Mouse (Mus musculus) heart, embryonic 11.5 days (tissue): ENCODE results near the gene Bptf. TPM values are rescaled to one million over a fixed set of nuclear protein-coding genes. Genes with fewer than 3 reads are reported as not detected.
A peak's percentile ranks its signal among the peaks of the same experiment; 100 is the strongest.

ENCODE experiments used
- ATAC-seq: fragments of 200-750 bp; cut with Nextera tagmentation; replicated peaks from 2 replicates; pipeline ENCODE4 v1.8.0; 2017; ENCODE audit warnings: moderate library complexity; ENCODE audit not compliant: insufficient number of reproducible peaks, low FRiP score, low TSS enrichment
- H3K27ac ChIP-seq: fragments of 300-500 bp; sonication (generic); 2 replicates; pipeline ENCODE4 v1.5.1; 2014; ENCODE audit warnings: mild to moderate bottlenecking, low read depth, low read length
- H3K27me3 ChIP-seq: fragments of 300-500 bp; sonication (generic); 2 replicates; pipeline ENCODE4 v1.6.1; 2014; ENCODE audit warnings: mild to moderate bottlenecking, low read length, mixed read lengths; ENCODE audit not compliant: control insufficient read depth, insufficient read depth
- H3K36me3 ChIP-seq: fragments of 300-500 bp; sonication (generic); 2 replicates; pipeline ENCODE4 v1.6.1; 2014; ENCODE audit warnings: mild to moderate bottlenecking, low read length, moderate library complexity, mixed read lengths; ENCODE audit not compliant: control insufficient read depth, insufficient read depth
- H3K4me1 ChIP-seq: fragments of 300-500 bp; sonication (generic); 2 replicates; pipeline ENCODE4 v1.6.1; 2014; ENCODE audit warnings: low read length; ENCODE audit not compliant: control insufficient read depth, insufficient read depth
- H3K4me2 ChIP-seq: fragments of 300-500 bp; sonication (generic); 2 replicates; pipeline ENCODE4 v1.6.1; 2014; ENCODE audit warnings: mild to moderate bottlenecking, moderate library complexity
- H3K4me3 ChIP-seq: fragments of 300-500 bp; sonication (generic); 2 replicates; pipeline ENCODE4 v1.5.1; 2014; ENCODE audit warnings: low read depth, low read length
- H3K9ac ChIP-seq: fragments of 300-500 bp; sonication (generic); 2 replicates; pipeline ENCODE4 v1.6.1; 2014; ENCODE audit warnings: mild to moderate bottlenecking, low read depth, low read length, moderate library complexity
- H3K9me3 ChIP-seq: fragments of 300-500 bp; sonication (generic); replicated peaks from 2 replicates; pipeline ENCODE4 v1.6.1; 2016; ENCODE audit warnings: low read length; ENCODE audit not compliant: control insufficient read depth
- WGBS: fragments of 180-500 bp; shearing (Covaris S2); extraction: QIAGEN DNeasy Blood & Tissue Kit; methylation state at CpG from one replicate; pipeline ENCODE4 v1.1.7; 2014; ENCODE audit not compliant: insufficient replicate concordance; 5-methylcytosine and 5-hydroxymethylcytosine counted together
- polyA plus RNA-seq: library from polyadenylated mRNA; unstranded; fragments of >200 nt; fragmentation: Nextera tagmentation; extraction: Ambion mirVana; gene quantifications from 2 replicates; pipeline ENCODE4 v1.2.1, GENCODE M21; 2014

The Bptf gene
- polyA plus RNA-seq, 1 experiment from 2014 or later: 26.5 TPM

DNA sequence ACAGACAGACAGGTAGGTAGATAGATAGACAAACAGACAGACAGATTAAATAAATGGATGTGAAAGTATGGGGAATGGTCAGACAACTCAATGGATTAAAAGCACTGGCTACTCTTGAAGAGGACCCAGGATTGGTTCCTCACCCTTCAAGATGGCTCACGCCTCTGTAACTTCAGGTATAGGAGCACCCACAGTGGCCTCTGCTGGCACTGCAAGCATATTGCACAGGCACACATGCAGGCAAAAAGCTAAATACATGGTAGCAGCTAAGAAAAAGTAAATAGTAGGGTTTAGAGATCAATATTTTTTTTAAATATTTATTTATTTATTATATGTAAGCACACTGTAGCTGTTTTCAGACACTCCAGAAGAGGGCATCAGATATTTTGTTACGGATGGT lies 23.0 kb downstream of the Bptf start:
- ATAC-seq: no peak
- no peak overlapping the region for H3K9ac ChIP-seq
- 90% methylated on average over 2 of the region's 2 CpGs for WGBS

DNA sequence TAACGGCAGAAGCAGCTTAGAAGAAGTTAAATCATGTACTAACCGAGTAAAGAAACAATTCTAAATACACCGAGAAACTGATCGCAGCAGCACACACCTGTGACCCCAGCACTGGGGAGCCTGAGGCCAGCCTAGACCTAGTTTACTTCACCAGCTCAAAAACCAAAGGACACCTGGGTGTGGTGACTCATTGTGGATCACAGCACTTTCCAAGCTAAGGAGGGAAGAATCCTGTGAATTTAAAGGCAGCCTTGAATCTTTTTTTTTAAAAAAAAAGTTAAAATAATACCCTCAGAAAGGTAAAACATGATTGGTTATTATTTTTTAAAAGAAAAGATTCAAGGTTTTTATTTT lies 24.2 kb downstream of the Bptf start:
- Histone ChIP-seq H3K4me2 (no peak overlapping the region), H3K9me3 (no peaks in the 10 kb centered on the region), H3K9ac (no peak overlapping the region), H3K4me3 (no peak overlapping the region), H3K27ac (no peak overlapping the region), H3K27me3 (no peaks in the 10 kb centered on the region), H3K4me1 (peaks cover 14% of the 10 kb centered on the region), H3K36me3 (peaks cover 15% of the 10 kb centered on the region)
- WGBS: 74% methylated on average over 4 of the region's 4 CpGs
- ATAC-seq: no peak

More for the DNA sequence above, 23.0 kb downstream of the Bptf start:
- no peaks in the 10 kb centered on the region for H3K27me3 ChIP-seq
- no peaks in the 10 kb centered on the region for H3K9me3 ChIP-seq
- no peak overlapping the region for H3K4me3 ChIP-seq
- peaks cover 6% of the 10 kb centered on the region for H3K4me1 ChIP-seq
- peaks cover 15% of the 10 kb centered on the region for H3K36me3 ChIP-seq
- no peak overlapping the region for H3K27ac ChIP-seq
- no peak overlapping the region for H3K4me2 ChIP-seq

DNA sequence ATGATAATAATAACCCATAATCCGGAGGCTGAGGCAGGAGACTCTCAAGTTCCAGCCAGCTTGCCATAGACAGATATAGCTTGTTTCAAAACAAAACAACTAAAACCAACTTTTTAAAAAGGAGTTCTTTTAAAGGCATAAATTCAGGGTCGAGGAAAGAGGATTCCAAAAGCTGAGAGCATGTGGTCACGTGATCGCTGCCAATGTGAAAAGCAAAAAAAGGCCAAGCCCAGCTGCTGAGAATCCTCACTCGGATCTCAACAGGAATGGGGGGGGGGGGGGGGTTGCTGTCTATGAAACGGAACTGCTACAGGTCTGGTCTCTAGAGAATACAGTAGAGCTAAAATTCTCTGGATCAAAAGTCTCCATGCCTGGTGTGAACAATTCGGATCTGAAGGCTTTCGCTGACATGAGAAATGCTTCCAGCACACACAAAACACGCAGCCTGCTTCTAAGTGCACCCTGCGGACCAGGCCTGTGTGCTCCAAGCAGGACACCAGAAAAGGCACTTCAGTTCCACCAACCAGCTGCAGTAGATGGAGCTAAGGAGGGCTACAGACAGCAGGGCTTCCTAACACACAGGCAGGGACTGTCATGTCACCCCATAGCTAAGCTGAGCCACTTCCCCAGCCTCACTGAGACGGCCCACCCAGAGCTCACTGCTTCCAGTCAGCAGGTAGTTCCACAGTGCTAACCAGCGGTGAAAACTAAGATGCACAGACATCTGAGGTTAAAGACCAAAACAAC lies 24.8 kb downstream of the Bptf start:
- WGBS: 68% methylated on average over 12 of the region's 12 CpGs
- Histone ChIP-seq H3K4me3 (no peak overlapping the region), H3K36me3 (peaks cover 15% of the 10 kb centered on the region), H3K9ac (no peak overlapping the region), H3K27me3 (no peaks in the 10 kb centered on the region), H3K9me3 (no peaks in the 10 kb centered on the region), H3K4me2 (no peak overlapping the region), H3K27ac (no peak overlapping the region), H3K4me1 (peaks cover 19% of the 10 kb centered on the region)
- no peak for ATAC-seq

DNA sequence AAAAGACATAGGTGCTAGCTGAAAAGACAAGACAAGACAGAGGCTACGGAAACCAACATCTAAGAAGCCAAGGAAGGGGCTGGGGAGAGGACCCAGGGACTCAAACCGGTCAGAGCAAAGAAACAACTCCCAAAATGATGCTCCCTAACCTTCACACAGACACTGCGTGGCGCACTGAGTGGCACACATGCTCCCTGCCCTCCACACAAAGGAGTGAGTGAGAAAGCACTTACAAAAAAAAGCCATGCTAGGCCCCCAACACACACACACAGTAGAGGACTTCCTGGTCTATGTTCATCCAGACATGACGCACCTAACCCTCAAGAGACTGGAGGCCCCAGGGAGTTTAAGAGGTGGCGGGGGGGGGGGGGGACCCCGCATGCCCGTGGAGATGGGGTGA lies 25.5 kb downstream of the Bptf start:
- Histone ChIP-seq H3K36me3 (peaks cover 15% of the 10 kb centered on the region), H3K27me3 (no peaks in the 10 kb centered on the region), H3K9me3 (no peaks in the 10 kb centered on the region), H3K4me1 (peaks cover 20% of the 10 kb centered on the region), H3K9ac (no peak overlapping the region), H3K27ac (no peak overlapping the region), H3K4me2 (no peak overlapping the region), H3K4me3 (no peak overlapping the region)
- no peak for ATAC-seq
- 86% methylated on average over 8 of the region's 8 CpGs for WGBS

DNA sequence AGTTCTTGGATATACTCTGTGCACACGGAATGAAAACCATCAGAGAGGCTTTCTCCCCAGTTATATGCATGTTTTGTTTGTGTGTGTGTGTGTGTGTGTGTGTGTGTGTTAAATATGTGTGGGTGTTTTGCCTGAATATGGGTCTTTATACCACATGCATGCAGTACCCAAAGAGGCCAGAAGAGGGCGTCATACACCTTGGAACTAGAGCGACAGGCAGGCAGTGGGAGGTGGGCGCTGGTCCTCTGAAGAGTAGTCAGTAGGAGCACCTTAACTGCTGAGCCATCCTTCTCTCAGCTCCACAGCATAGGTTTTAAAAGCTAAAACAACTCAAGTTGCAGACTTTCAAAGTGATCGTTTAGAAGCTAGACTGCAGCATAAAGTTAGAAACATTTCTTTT lies 26.7 kb downstream of the Bptf start:
- 51% methylated on average over 5 of the region's 5 CpGs for WGBS
- Histone ChIP-seq H3K4me1 (peaks cover 20% of the 10 kb centered on the region), H3K9ac (no peak overlapping the region), H3K27me3 (no peaks in the 10 kb centered on the region), H3K4me2 (no peak overlapping the region), H3K9me3 (no peaks in the 10 kb centered on the region), H3K4me3 (no peak overlapping the region), H3K36me3 (peaks cover 4% of the 10 kb centered on the region), H3K27ac (no peak overlapping the region)
- no peak for ATAC-seq

DNA sequence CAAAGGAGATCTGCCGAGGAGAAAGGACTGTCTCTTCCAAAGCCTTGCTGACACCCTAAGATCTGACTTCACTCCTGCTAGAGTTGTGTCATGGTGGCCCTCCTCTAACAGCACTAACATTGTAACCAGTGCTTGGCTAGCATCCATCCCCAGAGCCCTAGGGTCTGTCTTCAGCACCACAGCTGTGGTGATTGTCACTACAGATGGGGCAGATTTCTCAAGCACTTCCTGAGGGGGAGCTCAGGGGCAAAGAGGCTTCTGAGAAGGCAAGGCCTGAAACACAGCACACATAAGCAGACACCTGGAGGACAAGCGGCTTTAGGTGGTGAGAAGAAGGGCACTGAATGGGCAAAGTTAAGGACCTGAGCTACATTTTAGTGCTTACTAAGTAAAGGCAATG lies 28.2 kb downstream of the Bptf start:
- H3K9me3 ChIP-seq: no peaks in the 10 kb centered on the region
- peaks cover 20% of the 10 kb centered on the region for H3K4me1 ChIP-seq
- no peak for ATAC-seq
- H3K27me3 ChIP-seq: no peaks in the 10 kb centered on the region
- H3K36me3 ChIP-seq: no peaks in the 10 kb centered on the region
- no peak overlapping the region for H3K9ac ChIP-seq
- H3K27ac ChIP-seq: peak overlapping the region; percentile 50; the same call in 1 of the 2 replicates
- H3K4me3 ChIP-seq: no peak overlapping the region
- H3K4me2 ChIP-seq: no peak overlapping the region
- 89% methylated on average over 2 of the region's 2 CpGs for WGBS

DNA sequence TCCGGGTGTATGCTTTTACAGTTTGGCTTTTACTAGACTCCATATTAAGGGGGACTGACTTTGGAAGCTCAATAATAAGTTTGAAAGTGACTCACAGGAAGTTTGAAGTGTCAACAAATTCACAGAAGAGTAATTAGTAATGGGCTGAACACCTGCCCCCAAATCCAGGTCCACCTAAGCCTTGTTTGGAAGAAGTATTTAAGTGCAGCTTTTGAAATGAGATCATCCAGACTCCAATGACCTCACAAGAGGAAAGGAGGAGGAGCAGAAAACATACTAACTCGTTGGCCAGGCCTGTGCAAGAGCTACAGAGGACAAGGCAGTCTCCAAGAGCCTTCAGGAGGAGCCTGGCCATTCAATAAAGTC lies 28.7 kb downstream of the Bptf start:
- no peak for ATAC-seq
- H3K9me3 ChIP-seq: no peaks in the 10 kb centered on the region
- no peaks in the 10 kb centered on the region for H3K27me3 ChIP-seq
- no peak overlapping the region for H3K4me2 ChIP-seq
- H3K4me3 ChIP-seq: no peak overlapping the region
- peak overlapping the region; percentile 50; the same call in 1 of the 2 replicates for H3K27ac ChIP-seq
- peaks cover 3% of the 10 kb centered on the region; the same call in 1 of the 2 replicates for H3K36me3 ChIP-seq
- no peak overlapping the region for H3K9ac ChIP-seq
- H3K4me1 ChIP-seq: peaks cover 20% of the 10 kb centered on the region
- 51% methylated on average over 2 of the region's 2 CpGs for WGBS

DNA sequence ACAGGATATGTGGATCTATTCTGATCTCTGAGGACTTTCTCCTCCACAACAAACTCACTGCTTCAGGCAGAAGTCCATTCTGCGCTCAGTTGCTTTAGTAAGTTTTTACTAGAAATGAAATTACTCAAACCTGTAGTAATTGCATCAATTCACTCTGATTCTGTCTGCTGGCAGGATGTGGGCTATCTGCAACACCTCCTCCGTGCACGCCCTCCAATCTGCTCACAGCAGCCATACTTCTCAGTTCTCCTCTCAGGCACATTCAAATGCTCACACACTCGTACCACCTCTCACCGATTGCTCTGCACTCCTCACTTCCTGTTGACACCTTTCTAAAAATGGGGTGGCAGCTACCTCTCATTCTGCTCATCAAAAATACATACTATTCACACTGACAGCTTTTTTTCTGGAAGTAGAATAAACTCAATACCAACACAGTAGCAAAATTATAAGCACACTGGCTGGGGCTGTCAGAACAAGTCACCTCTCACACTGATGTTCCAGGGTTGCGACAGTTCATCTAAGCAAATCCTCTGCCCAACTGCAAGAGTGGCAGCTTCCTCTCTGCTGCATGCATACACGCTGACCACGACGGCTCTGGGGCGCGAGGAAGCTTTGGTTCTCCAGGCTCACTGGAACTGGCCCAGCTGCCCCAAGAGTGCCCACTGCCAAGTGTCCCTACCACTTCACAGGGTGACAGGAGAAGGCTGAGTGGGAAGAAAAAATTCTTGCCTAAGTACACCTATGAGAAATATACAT lies 29.3 kb downstream of the Bptf start:
- Histone ChIP-seq H3K9ac (0 out of 2 replicates have a peak overlapping the region, but pooled peaks have one; percentile 16), H3K27me3 (no peaks in the 10 kb centered on the region), H3K9me3 (no peaks in the 10 kb centered on the region), H3K36me3 (peaks cover 7% of the 10 kb centered on the region; the same call in 1 of the 2 replicates), H3K4me3 (no peak overlapping the region), H3K27ac (peak overlapping the region; percentile 25; the same call in 1 of the 2 replicates), H3K4me1 (peaks cover 20% of the 10 kb centered on the region), H3K4me2 (no peak overlapping the region)
- ATAC-seq: no peak
- WGBS: 68% methylated on average over 11 of the region's 11 CpGs
